Mouse (Mus musculus): ENCODE results near the gene Sh3gl1.
"Not testable (repeated sequence)": the region's sequence is repeated elsewhere in the genome, so short reads cannot be mapped to it uniquely, and the experiment has no call there.

DNA sequence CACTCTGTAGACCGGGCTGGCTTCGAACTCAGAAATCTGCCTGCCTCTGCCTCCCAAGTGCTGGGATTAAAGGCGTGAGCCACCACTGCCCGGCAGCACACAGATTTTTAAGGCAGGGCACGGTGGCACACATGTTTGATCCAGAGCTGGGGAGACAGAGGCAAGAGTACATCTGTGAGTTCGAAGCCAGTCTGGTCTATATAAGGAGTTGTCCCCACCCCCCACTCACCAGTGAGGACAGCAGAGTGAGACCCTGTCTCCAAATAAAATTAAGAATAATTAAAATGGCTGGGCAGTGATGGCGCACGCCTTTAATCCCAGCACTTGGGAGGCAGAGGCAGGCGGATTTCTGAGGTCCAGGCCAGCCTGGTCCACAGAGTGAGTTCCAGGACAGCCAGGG lies 41.9 kb upstream of the Sh3gl1 start:
- not testable (repeated sequence) for TF ChIP-seq POLR2A (IDR thresholded peaks at IDR 0.05; ENCODE audit: borderline replicate concordance, extremely low read depth, low read depth, low read length); CTCF (IDR thresholded peaks at IDR 0.05; ENCODE audit: insufficient read depth, low read length)

All from lung, adult 2 months (tissue).